Mouse (Mus musculus) hindbrain, embryonic 14.5 days (tissue): ENCODE measurements around the gene Clmn. TPM values are rescaled to one million over a fixed set of nuclear protein-coding genes. Genes with fewer than 3 reads are reported as not detected.

Experiments
- ATAC-seq: fragments of 200-750 bp; cut with Nextera tagmentation; 2 replicates; pipeline ENCODE4 v1.8.0; 2017; ENCODE audit warnings: moderate number of reproducible peaks, mild to moderate bottlenecking, moderate TSS enrichment, moderate library complexity; ENCODE audit not compliant: low FRiP score
- DNase-seq: peaks from one replicate; pipeline ENCODE4 v3.0.0-alpha.2; 2015; ENCODE audit warnings: low spot score
- H3K27ac ChIP-seq: fragments of 300-500 bp; sonication (generic); 2 replicates; pipeline ENCODE4 v1.5.1; 2014; ENCODE audit warnings: mild to moderate bottlenecking, moderate library complexity
- H3K27me3 ChIP-seq: fragments of 300-500 bp; sonication (generic); 2 replicates; pipeline ENCODE4 v1.6.1; 2014; ENCODE audit warnings: mild to moderate bottlenecking, low read length, mixed read lengths; ENCODE audit not compliant: control insufficient read depth, insufficient read depth
- H3K36me3 ChIP-seq: fragments of 300-500 bp; sonication (generic); replicated peaks from 2 replicates; pipeline ENCODE4 v1.6.1; 2014; ENCODE audit not compliant: control insufficient read depth, insufficient read depth
- H3K4me1 ChIP-seq: fragments of 300-500 bp; sonication (generic); replicated peaks from 2 replicates; pipeline ENCODE4 v1.6.1; 2014; ENCODE audit warnings: antibody characterized with exemption, low read length, mixed read lengths; ENCODE audit not compliant: control insufficient read depth, insufficient read depth
- H3K4me2 ChIP-seq: fragments of 300-500 bp; sonication (generic); replicated peaks from 2 replicates; pipeline ENCODE4 v1.6.1; 2014; ENCODE audit warnings: mild to moderate bottlenecking, moderate library complexity
- H3K4me3 ChIP-seq: fragments of 300-500 bp; sonication (generic); replicated peaks from 2 replicates; pipeline ENCODE4 v1.5.1; 2014; ENCODE audit warnings: mild to moderate bottlenecking, low read length
- H3K9ac ChIP-seq: fragments of 300-500 bp; sonication (generic); 2 replicates; pipeline ENCODE4 v1.6.1; 2014
- H3K9me3 ChIP-seq: fragments of 300-500 bp; sonication (generic); 2 replicates; pipeline ENCODE4 v1.6.1; 2016; ENCODE audit warnings: low read length; ENCODE audit not compliant: control insufficient read depth
- WGBS: fragments of 180-500 bp; shearing (Covaris S2); extraction: QIAGEN DNeasy Blood & Tissue Kit; methylation state at CpG from one replicate; pipeline ENCODE4 v1.1.7; 2014; 5-methylcytosine and 5-hydroxymethylcytosine counted together
- polyA plus RNA-seq: library from polyadenylated mRNA; unstranded; fragments of >200 nt; fragmentation: Nextera tagmentation; extraction: Ambion mirVana; gene quantifications from 2 replicates; pipeline ENCODE4 v1.2.1, GENCODE M21; 2014

Clmn gene
- polyA plus RNA-seq, 1 experiment from 2014 or later = 1.7 TPM

- Histone ChIP-seq H3K36me3 (peaks cover 2% of the 10 kb centered on the region; the same call in 1 of the 2 replicates), H3K27me3 (no peaks in the 10 kb centered on the region), H3K4me2 (no peak overlapping the region), H3K27ac (no peak overlapping the region), H3K9ac (peak overlapping the region; percentile 97; the same call in 1 of the 2 replicates), H3K4me3 (no peak overlapping the region), H3K9me3 (no peaks in the 10 kb centered on the region), H3K4me1 (peaks cover 33% of the 10 kb centered on the region)
- ATAC-seq (no peak), DNase-seq (no peak)
- WGBS = 89% methylated on average over 2 of the region's 2 CpGs
Observed at GRCm38 (mm10) chr12:104748946-104749345, 115.9 kb downstream of the Clmn start.

- Histone ChIP-seq H3K27me3 (no peaks in the 10 kb centered on the region), H3K9me3 (no peaks in the 10 kb centered on the region), H3K36me3 (peaks cover 2% of the 10 kb centered on the region; the same call in 1 of the 2 replicates), H3K4me2 (no peak overlapping the region), H3K4me3 (no peak overlapping the region), H3K9ac (no peak overlapping the region), H3K27ac (no peak overlapping the region), H3K4me1 (peaks cover 40% of the 10 kb centered on the region)
- WGBS = 87% methylated on average over 5 of the region's 5 CpGs
- ATAC-seq (no peak), DNase-seq (no peak)
Observed at GRCm38 (mm10) chr12:104747252-104747651, 117.6 kb downstream of the Clmn start.

GRCm38 (mm10) chr12:104746601-104747000 lies 118.3 kb downstream of the Clmn start:
- 98% methylated on average over 2 of the region's 2 CpGs for WGBS
- no peaks in the 10 kb centered on the region for H3K9me3 ChIP-seq
- H3K9ac ChIP-seq = no peak overlapping the region
- peaks cover 40% of the 10 kb centered on the region for H3K4me1 ChIP-seq
- no peak overlapping the region for H3K27ac ChIP-seq
- no peak overlapping the region for H3K4me3 ChIP-seq
- DNase-seq (no peak), ATAC-seq (no peak)
- H3K4me2 ChIP-seq = no peak overlapping the region
- peaks cover 2% of the 10 kb centered on the region; the same call in 1 of the 2 replicates for H3K36me3 ChIP-seq
- no peaks in the 10 kb centered on the region for H3K27me3 ChIP-seq

- 47% methylated on average over 4 of the region's 4 CpGs for WGBS
- ATAC-seq (peak; percentile 71; the same call in 1 of the 2 replicates), DNase-seq (no peak)
- no peak overlapping the region for H3K27ac ChIP-seq
- no peak overlapping the region for H3K9ac ChIP-seq
- no peak overlapping the region for H3K4me3 ChIP-seq
- no peak overlapping the region for H3K4me2 ChIP-seq
- no peaks in the 10 kb centered on the region for H3K9me3 ChIP-seq
- no peaks in the 10 kb centered on the region for H3K27me3 ChIP-seq
- peaks cover 28% of the 10 kb centered on the region for H3K4me1 ChIP-seq
- no peaks in the 10 kb centered on the region for H3K36me3 ChIP-seq
Observed at GRCm38 (mm10) chr12:104743687-104744086, 121.2 kb downstream of the Clmn start.

- WGBS = 87% methylated on average over 6 of the region's 6 CpGs
- H3K27ac ChIP-seq = no peak overlapping the region
- H3K4me3 ChIP-seq = no peak overlapping the region
- ATAC-seq = no peak
- H3K4me1 ChIP-seq = peaks cover 36% of the 10 kb centered on the region
- H3K9ac ChIP-seq = no peak overlapping the region
- no peaks in the 10 kb centered on the region for H3K27me3 ChIP-seq
- no peaks in the 10 kb centered on the region for H3K9me3 ChIP-seq
- H3K36me3 ChIP-seq = no peaks in the 10 kb centered on the region
- DNase-seq = no peak
- H3K4me2 ChIP-seq = no peak overlapping the region
Observed at GRCm38 (mm10) chr12:104742247-104742646, 122.6 kb downstream of the Clmn start.

GRCm38 (mm10) chr12:104740841-104741787 lies 123.8 kb downstream of the Clmn start:
- Histone ChIP-seq H3K4me1 (peaks cover 41% of the 10 kb centered on the region), H3K4me2 (no peak overlapping the region), H3K27ac (no peak overlapping the region), H3K4me3 (no peak overlapping the region), H3K36me3 (no peaks in the 10 kb centered on the region), H3K9me3 (no peaks in the 10 kb centered on the region), H3K27me3 (no peaks in the 10 kb centered on the region), H3K9ac (no peak overlapping the region)
- 69% methylated on average over 12 of the region's 12 CpGs for WGBS
- ATAC-seq (no peak), DNase-seq (no peak)

GRCm38 (mm10) chr12:104738931-104739330 lies 125.9 kb downstream of the Clmn start:
- Histone ChIP-seq H3K4me2 (no peak overlapping the region), H3K27me3 (no peaks in the 10 kb centered on the region), H3K9ac (no peak overlapping the region; the same call in 1 of the 2 replicates), H3K27ac (no peak overlapping the region), H3K9me3 (no peaks in the 10 kb centered on the region), H3K4me1 (peaks cover 48% of the 10 kb centered on the region), H3K36me3 (no peaks in the 10 kb centered on the region), H3K4me3 (no peak overlapping the region)
- DNase-seq = no peak
- no peak for ATAC-seq
- 47% methylated on average over 3 of the region's 3 CpGs for WGBS

GRCm38 (mm10) chr12:104738446-104738845 lies 126.4 kb downstream of the Clmn start:
- ATAC-seq (no peak), DNase-seq (no peak)
- Histone ChIP-seq H3K9me3 (no peaks in the 10 kb centered on the region), H3K4me3 (no peak overlapping the region), H3K9ac (no peak overlapping the region), H3K4me2 (no peak overlapping the region), H3K36me3 (no peaks in the 10 kb centered on the region), H3K27ac (no peak overlapping the region), H3K27me3 (no peaks in the 10 kb centered on the region), H3K4me1 (peaks cover 44% of the 10 kb centered on the region)
- WGBS = 63% methylated on average over 9 of the region's 9 CpGs

- H3K27me3 ChIP-seq = no peaks in the 10 kb centered on the region
- 0 out of 2 replicates have a peak, but pooled peaks cover 2% of the 10 kb centered on the region for H3K36me3 ChIP-seq
- no peak overlapping the region for H3K4me3 ChIP-seq
- no peak overlapping the region for H3K9ac ChIP-seq
- H3K4me2 ChIP-seq = no peak overlapping the region
- no peaks in the 10 kb centered on the region for H3K9me3 ChIP-seq
- H3K27ac ChIP-seq = no peak overlapping the region
- WGBS = 54% methylated on average over 10 of the region's 10 CpGs
- no peak for DNase-seq
- ATAC-seq = no peak
- H3K4me1 ChIP-seq = peaks cover 37% of the 10 kb centered on the region
Observed at GRCm38 (mm10) chr12:104737666-104738065, 127.2 kb downstream of the Clmn start.
